Mouse (Mus musculus) olfactory bulb, adult 2 months (tissue): ENCODE data around the gene Slc17a4.

Experiments used
- CTCF ChIP-seq: fragments of 200-500 bp; IDR thresholded peaks from 2 replicates; pipeline ENCODE4 v1.5.1; 2012; ENCODE audit warnings: low read depth, mild to moderate bottlenecking, low read length, moderate library complexity; ENCODE audit not compliant: insufficient read depth
- POLR2A ChIP-seq: fragments of 200-500 bp; IDR thresholded peaks from 2 replicates; pipeline ENCODE4 v1.6.1; 2012; ENCODE audit warnings: mild to moderate bottlenecking, low read depth, low read length, moderate library complexity; ENCODE audit not compliant: insufficient read depth

- TF ChIP-seq POLR2A (no peak), CTCF (no peak)
Measured at GRCm38 (mm10) chr13:23889011-23889605, 25.7 kb downstream of the Slc17a4 start.
